Mouse (Mus musculus) CH12F3 (cell line): ENCODE data around the gene Arhgef28.

Experiments used
- in situ Hi-C: fragments of 300-500 bp; cut with MboI; formaldehyde crosslinking; loops from 2 replicates; pipeline ENCODE4 v1.14.3; 2020; ENCODE audit warnings: low sequenced_read_pairs

The Arhgef28 gene

DNA sequence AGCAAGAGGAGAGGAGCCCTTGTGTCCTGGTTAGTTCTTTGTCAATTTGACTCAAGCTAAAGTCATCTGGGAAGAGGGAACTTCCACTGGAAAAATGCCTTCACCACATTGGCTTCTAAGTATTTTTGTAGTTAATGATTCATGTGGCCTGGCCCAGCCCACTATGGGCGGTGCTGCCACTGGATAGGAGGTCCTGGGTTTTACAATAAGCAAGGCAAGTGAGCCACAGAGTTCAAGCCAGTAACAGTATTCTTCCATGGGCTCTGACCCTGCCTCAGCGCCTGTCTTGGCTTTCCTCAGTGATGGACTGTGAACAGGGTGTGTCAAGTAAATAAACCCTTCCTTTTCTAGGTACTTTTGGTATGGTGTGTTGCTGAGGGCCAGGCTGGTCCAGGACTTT lies 229.6 kb downstream of the Arhgef28 start:
- in situ Hi-C loops, result no loop called here

- in situ Hi-C loops, result no loop called here
These were observed 231.6 kb downstream of the Arhgef28 start for GRCm38 (mm10) chr13:97974532-97975194.

DNA sequence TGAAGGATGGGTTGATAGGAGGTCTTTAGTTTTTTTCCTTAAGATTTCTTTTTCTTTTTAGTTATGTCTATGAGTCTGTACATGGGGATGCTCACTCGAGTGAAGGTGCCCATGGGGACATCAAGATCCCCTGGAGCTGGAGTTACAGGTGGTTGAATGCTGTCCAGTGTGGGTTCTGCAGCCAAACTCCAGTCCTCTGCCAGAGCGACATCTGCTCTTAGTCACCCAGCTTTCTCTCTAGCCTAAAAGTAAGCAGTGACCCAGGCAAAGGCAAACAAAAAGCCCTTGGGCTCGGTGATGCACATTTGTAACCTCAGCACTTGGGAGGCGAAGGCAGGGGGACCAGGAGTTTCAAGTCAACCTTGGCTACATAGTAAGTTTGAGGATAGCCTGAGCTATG lies 232.3 kb downstream of the Arhgef28 start:
- in situ Hi-C loops, result no loop called here

DNA sequence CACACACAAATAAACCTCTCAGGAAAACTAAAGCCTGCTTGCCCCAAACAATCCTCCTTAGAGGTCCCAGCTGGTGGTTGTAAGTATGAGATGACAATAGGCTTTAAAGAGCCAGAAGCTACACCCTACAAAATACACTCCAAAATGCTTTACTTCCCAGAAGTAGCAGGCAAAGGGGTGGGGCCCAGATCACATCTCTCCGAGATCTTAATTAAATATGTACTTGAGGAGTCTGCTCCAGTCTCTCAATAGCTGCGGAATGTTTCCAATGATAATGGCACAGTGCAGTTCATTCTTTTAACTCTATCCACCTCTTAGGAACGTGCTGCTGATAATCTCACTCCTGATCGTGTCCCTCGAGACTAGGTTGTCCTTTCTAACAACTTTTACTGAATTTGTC lies 240.2 kb downstream of the Arhgef28 start:
- in situ Hi-C loops, result no loop called here

DNA sequence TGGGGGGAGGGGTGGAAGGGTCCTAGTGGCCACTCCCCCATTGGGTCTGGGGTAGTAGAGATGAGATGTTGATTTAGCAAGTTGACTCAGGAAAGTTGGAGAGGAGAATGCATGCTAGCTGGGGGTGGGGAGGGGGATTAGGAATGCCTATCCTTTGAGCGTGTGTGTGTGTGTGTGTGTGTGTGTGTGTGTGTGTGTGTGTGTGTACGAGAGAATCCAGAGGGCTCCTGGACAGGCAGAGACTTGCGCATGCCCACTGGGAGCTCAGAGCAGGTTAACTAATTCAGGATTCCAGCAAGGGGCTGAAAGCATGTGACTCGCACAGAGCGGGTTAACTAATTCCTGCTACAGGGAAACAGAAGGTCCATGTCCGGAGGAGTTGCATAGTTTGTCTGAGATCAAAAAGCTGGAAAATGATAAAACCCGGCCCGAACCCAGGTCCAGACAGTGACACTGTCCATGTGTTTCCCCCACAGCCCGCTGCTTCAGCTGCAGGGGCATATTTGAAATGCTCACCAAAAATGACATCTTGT lies 241.3 kb downstream of the Arhgef28 start:
- in situ Hi-C loops, result no loop called here

- in situ Hi-C loops, result no loop called here
These were observed 246.1 kb downstream of the Arhgef28 start for GRCm38 (mm10) chr13:97960142-97960541.

DNA sequence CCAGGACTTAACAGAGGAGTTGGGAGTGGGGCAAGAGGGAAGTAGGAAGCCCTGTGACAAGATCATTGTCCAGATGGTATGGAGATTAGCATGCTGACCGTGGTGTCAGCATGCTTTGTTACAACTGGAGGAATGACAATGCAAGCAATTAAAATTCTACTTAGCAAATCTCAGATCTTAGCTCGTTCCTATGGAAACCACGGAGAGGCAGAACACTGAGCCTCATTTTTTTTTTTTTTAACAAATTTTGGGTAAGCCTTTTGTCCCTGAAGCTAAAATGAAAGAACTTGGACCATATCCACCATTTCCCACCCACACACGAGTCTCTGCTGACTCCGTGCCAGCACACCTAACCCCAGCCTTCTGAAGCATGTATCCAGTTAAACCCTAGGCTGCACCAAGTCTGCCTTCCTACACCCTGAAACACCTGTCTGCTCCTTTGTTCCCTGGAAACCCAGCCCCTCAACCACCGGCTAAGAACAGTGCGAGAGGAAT lies 246.8 kb downstream of the Arhgef28 start:
- in situ Hi-C loops, result no loop called here

DNA sequence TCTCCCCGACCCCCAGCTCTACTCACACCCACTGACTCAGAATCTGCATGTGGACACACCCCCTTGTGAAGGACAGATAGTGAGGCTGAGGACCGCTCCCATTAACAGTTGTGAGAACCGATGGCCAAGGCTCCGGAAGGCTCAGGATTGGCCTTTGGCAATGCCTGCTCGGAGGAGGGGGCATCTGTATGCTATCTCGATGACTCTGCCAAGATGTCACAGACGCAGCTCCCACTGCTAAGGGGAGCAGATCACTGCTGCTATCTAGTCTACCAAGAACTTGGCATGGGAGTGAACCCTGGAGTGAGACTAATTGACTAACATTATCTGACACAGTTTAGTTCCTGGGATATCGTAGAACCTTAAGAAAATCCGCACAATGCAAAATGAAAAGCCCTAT lies 250.5 kb downstream of the Arhgef28 start:
- in situ Hi-C loops, result no loop called here

GRCm38 (mm10) chr13:97954956-97955496 lies 251.2 kb downstream of the Arhgef28 start:
- in situ Hi-C loops, result no loop called here

DNA sequence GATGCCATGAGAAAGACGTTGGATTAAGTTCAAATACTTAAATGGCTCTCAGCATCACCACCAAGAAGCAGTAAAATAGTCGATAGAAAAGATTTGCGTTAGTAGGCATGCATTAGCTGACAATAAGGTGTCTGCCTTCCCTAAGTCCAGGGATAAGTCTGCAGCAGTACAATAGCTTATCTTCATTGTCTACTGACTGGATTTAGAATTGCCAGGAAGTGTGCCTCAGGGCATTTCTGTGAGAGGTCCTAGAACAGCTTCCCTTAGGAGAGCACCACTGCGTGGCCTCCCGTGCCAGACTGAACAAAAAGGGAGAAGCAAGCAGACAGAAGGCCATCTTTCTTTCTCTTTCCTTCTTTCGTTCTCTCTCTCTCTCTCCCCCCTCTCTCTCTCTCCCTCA lies 252.2 kb downstream of the Arhgef28 start:
- in situ Hi-C loops, result no loop called here

DNA sequence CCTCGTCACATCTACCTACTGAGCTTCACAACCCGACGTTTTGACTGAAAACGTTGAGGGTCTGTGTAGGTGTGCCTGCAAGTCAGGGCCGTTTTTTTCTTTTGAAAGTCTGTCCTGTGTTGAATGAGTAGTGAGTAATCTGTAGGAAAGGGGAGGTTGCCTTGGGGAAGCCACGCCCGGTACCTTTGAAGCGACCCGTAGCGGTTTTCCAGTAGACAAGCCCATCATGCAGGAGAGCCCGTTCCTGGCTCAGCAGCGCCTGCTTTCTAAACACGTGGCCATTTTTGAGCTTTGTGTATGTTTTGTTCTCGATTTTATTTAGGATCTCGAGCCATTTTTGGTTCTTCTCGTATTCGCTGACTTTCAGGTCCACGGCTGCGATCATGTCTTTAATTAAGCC lies 252.7 kb downstream of the Arhgef28 start:
- in situ Hi-C loops, result no loop called here

- in situ Hi-C loops, result no loop called here
These were observed 257.4 kb downstream of the Arhgef28 start for GRCm38 (mm10) chr13:97948856-97949255.

DNA sequence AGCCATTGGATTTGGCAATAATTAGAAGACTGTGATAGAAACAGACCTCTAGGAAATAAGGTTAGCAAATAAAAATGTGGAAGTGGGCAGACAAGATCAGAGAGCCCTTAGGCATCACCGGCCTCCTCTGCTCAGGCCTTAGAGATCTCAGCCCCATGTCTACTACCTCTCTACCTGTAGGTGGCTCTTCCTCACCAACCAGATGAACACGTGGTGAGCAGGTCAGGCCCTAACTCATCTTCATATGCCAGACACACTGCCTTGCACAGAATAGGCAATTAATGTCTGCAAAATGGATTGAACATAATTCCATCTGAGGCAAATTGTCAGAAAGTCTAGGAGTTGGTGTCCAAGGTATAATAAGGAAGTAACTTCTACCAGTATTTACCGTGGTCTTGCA lies 258.6 kb downstream of the Arhgef28 start:
- in situ Hi-C loops, result no loop called here

DNA sequence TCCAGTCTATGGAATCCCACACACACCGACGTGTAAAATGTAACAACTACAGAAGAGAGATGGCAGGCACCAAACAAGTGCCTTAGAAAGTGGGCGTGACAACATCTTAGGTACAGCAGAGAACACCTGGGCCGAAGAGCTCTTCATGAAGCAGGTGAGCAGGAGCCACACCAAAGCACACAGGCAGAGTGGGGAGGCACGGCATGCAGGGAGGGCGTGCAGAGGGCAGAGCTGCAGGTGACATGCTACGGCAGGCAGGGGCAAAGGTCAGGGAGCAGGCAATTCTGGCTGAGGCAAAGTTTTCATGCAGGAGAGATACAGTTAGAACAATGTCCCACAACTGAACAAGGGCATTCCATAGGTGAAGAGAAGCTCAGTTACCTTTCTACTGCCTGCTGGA lies 259.8 kb downstream of the Arhgef28 start:
- in situ Hi-C loops, result no loop called here

DNA sequence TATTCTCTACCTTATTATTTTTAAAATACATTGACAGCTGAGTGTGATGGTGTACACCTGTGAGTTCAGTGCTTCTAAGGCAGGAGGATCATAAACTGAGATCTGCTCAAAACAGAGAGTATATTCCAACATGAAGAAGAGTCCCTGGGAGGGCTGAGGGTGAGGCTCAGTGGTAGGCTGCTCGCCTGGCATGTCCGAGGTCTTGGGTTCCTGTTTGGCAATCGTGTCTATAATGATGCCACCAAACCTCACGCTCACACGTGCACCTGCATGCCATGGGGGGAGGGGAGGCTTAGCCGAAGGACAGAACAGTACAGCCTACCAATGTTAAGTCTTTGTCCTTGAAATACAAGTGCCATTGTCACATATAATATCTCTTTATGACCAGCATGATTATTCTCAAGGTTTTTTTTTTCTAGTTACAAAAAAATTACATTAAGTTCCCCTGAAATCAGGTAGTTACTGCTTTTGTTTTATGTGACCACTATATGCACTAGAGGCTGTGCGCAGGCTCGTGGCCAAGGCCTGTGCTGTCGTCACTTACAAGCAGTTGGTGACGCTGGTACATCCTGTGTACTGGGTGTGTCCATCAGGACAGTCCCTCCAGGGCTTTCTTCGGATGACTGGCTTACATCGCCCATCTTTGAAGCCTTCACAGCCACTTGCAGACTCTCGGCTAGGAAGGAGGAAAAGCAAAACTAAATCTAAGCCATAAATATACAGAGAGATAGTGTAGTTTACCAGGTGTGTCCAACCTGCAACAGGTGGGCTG lies 264.1 kb downstream of the Arhgef28 start:
- in situ Hi-C loops, result no loop called here

DNA sequence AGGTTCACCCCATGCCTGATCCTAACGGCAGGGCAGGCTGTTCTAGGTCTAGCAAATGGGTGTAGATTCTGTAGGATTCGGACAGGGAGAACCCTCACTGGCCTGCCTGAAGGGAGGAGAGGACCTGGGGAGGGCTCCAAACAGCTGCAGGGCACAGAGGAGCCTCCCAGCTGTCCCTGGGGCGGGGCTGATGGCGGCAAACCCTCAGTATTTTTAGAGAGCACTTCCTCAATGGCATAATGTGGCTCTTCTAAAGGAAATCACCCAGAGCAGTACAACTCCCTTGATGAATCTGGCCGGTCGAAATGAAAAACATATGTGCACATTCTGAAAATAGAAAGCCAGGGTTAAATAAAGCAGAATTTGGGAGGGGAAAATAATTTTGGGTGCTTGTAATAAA lies 265.1 kb downstream of the Arhgef28 start:
- in situ Hi-C loops, result no loop called here

- in situ Hi-C loops, result loop anchor here (5.0 kb wide), 1 partner anchor 707 kb away; no protein-coding TSS in a partner anchor
These were observed 266.6 kb downstream of the Arhgef28 start for GRCm38 (mm10) chr13:97939433-97940160.

DNA sequence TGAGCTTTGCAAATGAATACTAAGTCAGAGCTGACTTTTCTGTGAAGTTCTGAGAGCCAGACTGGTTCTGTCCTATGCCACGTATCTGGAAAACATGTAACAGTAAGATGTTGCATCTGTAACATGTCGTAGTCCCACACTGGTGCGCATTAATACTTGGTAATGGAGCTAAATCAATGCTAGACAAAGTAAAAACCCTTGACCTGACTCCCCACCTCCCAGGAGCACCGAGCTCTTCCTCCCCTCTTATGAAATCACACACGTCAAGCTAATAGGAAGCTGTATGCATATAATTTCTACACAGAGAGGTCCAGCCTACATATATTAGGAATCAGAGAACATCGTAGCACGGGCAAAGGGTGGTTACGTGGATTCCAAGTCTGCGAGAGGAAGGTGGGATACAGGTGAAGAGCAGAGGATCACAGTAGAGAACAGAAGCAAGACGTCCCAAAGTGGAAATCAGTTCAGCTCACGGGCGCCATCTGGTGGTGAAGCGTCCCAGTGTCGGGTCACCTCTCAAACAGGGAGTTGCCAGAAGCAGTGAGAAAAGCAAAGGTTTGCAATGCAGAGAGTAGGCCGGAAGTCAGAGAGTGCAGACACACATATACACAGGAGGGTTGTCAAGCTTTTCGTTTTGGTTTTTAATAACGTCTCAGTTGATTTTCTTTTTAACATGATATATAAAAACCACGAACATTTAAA lies 267.5 kb downstream of the Arhgef28 start:
- in situ Hi-C loops, result loop anchor here (5.0 kb wide), 1 partner anchor 706 kb away; no protein-coding TSS in a partner anchor

DNA sequence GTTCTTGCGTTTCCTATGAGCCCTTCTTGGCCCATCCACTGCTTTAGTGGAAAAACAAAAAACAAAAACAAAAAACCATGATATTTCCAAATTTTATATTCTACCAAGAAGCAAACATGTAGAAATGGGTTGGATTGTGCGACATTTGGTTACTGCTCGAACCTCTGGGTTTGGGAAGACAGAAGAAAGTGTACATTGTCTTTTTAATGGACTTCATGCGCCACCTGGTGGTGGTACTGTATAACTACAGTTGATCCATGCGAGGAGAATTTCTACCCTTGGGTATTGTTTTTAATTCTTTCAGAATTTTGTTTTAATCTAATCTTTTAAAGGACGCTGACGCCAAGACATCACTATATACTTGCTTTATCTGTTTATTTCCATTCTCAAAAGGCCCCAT lies 268.3 kb downstream of the Arhgef28 start:
- in situ Hi-C loops, result loop anchor here (5.0 kb wide), 1 partner anchor 706 kb away; no protein-coding TSS in a partner anchor

DNA sequence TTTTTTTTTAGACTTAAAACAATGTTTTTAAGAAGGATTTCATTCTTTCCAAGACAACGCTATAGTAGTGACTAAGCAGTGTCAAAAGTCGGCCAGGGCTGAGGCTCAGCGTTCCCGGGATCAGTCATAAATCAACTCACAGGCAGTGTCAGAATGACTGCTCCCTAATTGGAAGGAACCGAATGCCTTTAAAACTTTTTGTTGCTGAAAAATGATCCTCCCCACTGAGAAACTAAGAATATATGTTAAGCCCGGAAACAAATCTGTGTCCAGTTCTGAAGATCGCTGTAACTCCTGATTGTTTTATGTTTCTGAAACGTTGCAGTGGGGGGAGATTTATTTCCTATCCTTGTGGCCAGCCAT lies 278.1 kb downstream of the Arhgef28 start:
- in situ Hi-C loops, result no loop called here
